Mouse (Mus musculus): Measurements from ENCODE around the gene Ccdc158.

Ccdc158 gene

GRCm38 (mm10) chr5:92674859-92675573, at the start of gene Ccdc158:
Ccdc158 (minus strand) TSS chr5:92675271.
- peak; percentile 88 for ATAC-seq (ENCODE audit: low TSS enrichment)

- no peak for ATAC-seq (ENCODE audit: low TSS enrichment)
Observed at GRCm38 (mm10) chr5:92721610-92722009, 46.5 kb upstream of the Ccdc158 start.

- ATAC-seq (ENCODE audit: low TSS enrichment) = no peak
Observed at GRCm38 (mm10) chr5:92718856-92719255, 43.8 kb upstream of the Ccdc158 start.

GRCm38 (mm10) chr5:92717666-92718360, 42.7 kb upstream of the Ccdc158 start:
- no peak for ATAC-seq (ENCODE audit: low TSS enrichment)

- no peak for ATAC-seq (ENCODE audit: low TSS enrichment)
Observed at GRCm38 (mm10) chr5:92715890-92716289, 40.8 kb upstream of the Ccdc158 start.

GRCm38 (mm10) chr5:92715319-92715718, 40.2 kb upstream of the Ccdc158 start:
- no peak for ATAC-seq (ENCODE audit: low TSS enrichment)

- no peak for ATAC-seq (ENCODE audit: low TSS enrichment)
Observed at GRCm38 (mm10) chr5:92714886-92715285, 39.8 kb upstream of the Ccdc158 start.

- no peak for ATAC-seq (ENCODE audit: low TSS enrichment)
Observed at GRCm38 (mm10) chr5:92712621-92713395, 37.7 kb upstream of the Ccdc158 start.

GRCm38 (mm10) chr5:92711666-92712290, 36.7 kb upstream of the Ccdc158 start:
- ATAC-seq (ENCODE audit: low TSS enrichment) = no peak

GRCm38 (mm10) chr5:92710779-92711178, 35.7 kb upstream of the Ccdc158 start:
- no peak for ATAC-seq (ENCODE audit: low TSS enrichment)

GRCm38 (mm10) chr5:92707921-92708491, 32.9 kb upstream of the Ccdc158 start:
- no peak for ATAC-seq (ENCODE audit: low TSS enrichment)

- no peak for ATAC-seq (ENCODE audit: low TSS enrichment)
Observed at GRCm38 (mm10) chr5:92703671-92704070, 28.6 kb upstream of the Ccdc158 start.

GRCm38 (mm10) chr5:92701750-92702149, 26.7 kb upstream of the Ccdc158 start:
- ATAC-seq (ENCODE audit: low TSS enrichment) = no peak

- ATAC-seq (ENCODE audit: low TSS enrichment) = peak; percentile 64
Observed at GRCm38 (mm10) chr5:92698837-92699529, 23.9 kb upstream of the Ccdc158 start.

GRCm38 (mm10) chr5:92698131-92698836, 23.2 kb upstream of the Ccdc158 start:
- ATAC-seq (ENCODE audit: low TSS enrichment) = peak; percentile 64

- ATAC-seq (ENCODE audit: low TSS enrichment) = no peak
Observed at GRCm38 (mm10) chr5:92694316-92694995, 19.4 kb upstream of the Ccdc158 start.

GRCm38 (mm10) chr5:92693744-92694143, 18.7 kb upstream of the Ccdc158 start:
- no peak for ATAC-seq (ENCODE audit: low TSS enrichment)

- no peak for ATAC-seq (ENCODE audit: low TSS enrichment)
Observed at GRCm38 (mm10) chr5:92692206-92693007, 17.3 kb upstream of the Ccdc158 start.

- ATAC-seq (ENCODE audit: low TSS enrichment) = no peak
Observed at GRCm38 (mm10) chr5:92688569-92688968, 13.5 kb upstream of the Ccdc158 start.
